Mouse (Mus musculus) heart, adult 9 months (tissue): Measurements from ENCODE around the gene Abhd16a.

ENCODE experiments used
- DNase-seq, 2 experiments: peaks; one replicate each; pipeline ENCODE4 v3.0.0; 2022; ENCODE audit warnings: low spot score in 2 of 2

Gene Abhd16a

DNA sequence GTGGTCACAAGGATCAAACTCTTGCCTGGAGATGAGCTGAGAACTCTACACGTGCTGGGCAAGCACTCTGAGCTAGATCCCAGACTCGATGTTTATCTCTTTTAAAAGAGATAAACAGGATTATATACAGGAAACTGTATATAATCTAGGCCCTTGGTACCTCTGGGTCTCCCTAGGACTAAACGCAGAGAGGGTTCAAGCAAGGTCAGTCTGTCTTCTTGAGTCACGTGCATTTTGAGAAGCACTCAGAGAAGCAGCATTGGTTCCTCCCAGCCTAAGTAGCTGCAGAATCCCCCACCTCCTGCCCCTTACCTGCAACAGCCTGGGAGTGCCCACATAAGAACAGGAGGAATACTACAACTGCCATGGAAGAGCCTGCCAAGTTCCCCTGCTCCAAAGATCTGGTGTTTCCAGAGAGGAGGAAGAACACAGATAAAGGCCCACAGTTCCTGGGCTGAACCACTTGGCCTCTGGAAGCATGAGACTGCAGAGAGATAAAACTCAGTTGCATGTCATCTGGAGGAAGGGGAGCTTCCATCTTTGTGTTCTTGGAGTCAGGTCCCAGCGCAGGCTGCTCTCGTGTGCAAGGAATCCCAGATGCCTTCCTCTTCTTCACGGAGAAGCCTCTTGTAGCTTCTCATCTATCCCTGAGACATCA is 3.7 kb upstream of the Abhd16a start, which contains the start of gene Ly6g6f:
TSS of gene Ly6g6f (minus strand) at position 403 of the 658 bp plus-strand sequence.
- no peak for DNase-seq

DNA sequence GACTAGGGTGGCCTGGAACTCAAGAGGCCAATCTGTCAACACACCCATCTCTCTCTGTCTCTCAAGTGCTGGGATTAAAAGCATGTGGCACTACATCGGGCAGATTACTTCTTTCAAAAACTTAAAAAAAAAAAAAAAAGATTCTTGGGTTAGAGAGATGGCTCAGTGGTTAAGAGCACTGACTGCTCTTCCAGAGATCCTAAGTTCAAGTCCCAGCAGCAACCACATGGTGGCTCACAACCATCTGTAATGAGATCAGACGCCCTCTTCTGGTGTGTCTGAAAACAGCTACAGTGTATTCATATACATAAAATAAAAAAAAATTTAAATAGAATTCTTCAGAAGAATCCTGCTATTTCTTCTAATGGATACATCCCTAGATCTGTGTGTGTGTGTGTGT is 912 bp upstream of the Abhd16a start:
- DNase-seq: no peak

DNA sequence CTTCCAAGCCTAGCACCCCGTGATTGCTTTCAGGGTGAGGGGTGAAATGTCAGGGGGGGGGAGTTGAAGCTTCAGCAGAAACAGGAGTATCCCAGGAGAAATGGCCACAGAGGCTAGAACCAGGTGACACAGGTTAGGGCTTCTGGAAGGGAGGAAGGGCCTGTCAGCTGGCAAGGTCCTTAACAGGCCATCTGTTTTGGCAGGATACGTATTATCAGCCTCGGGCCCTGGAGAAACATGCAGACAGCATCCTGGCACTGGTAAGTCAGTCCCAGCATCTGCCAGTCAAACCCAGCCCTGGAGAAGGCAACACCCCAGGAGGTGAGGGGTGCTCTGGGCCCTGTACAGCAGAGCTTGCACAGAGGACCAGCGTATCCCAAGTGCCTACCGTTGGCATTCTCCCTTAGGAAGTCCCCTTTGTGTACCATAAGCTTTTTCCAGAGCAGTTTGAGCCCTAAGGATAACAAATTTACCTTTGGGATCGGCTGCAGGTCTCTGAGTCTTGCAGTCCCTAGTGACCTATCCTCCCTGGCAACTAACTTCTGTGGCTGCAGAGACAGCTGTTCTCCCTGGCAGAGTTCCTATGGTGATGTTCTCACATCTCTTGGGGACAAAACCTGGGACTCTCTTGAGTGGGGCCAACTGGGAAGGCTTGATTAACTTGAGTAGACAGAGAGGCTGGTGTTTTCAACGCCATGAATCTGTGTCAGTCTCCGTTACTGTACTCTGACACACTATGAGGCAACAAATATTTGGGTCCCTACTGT is 1.3 kb downstream of the Abhd16a start:
- peak; percentile 29 to 36 for DNase-seq

DNA sequence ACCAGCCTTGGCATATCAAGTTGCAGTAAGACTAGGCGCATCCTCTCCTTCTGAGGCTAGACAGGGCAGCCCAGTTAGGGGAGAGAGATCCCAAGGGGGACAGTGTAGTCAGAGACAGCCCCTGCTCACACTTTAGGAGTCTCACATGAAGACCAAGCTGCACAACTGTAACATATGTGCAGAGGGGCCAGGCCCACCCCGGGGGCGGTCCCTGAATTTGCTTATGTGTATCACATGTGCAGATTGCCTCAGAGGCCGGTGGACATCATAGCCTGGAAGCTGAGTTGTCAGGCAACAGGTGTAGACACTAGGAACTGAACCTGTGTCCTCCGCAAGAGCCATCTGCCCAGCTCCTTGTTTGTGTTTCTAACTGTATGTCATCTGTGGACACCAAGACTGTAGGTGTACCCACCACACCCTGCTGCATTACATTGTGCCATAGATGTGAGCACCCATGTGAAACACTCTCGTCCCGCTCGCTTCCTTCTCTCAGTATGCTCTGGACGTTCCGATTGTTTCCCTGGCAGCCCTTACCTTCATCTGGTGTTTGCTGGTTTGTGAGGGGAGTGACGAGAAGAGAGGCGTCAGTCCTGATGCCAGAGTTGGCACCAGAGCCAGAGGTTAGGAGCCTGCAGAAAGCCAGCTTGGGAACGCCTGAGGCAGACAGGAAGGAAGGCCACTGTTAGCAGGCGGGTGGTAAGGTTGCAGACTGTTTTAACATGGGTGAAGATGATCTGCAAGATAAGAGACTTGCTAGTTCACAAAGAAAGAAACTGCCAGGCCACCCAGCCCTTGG is 3.5 kb downstream of the Abhd16a start:
- DNase-seq: no peak

DNA sequence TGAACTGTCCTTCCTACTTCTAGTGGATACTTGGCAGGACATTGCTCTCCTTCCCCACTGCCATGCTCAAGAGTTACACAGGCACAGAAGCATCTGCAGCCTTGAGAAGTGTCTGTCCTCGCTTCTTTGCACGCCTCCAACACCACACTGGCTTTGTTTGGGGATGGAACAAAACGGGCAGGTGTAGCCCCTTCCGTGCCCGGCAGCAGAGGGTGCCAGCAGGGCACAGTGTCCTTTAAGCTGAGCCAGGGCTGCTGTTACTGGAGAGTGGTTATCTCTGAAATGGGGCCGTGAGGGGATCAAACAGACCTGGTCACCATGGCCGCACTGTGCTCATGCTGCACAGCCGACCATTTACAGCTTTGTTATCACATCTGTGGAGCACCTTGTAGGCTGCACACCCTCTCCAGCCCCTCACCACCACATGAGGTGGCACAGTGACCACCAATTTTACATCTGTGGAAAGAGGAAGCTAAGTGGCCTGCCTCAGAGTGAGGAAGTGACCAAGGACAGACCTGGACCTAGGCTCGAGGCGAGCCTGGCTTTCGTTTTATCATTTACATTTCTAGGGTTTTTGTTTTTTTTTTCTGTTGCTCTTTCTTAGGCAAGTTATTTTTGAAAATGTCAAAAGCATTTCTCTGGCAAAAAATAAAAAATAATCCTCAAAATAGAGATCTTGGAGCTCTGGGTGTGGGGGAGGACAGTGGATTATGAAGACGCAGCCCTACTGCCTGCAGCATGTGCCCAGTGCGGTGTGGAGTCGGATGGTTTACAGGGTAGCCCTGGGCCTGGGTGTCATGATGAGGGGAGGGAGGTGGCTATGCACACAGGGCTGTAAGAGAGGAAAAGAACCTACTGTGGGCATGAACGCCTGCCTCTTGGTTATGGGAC is 5.7 kb downstream of the Abhd16a start:
- no peak for DNase-seq

DNA sequence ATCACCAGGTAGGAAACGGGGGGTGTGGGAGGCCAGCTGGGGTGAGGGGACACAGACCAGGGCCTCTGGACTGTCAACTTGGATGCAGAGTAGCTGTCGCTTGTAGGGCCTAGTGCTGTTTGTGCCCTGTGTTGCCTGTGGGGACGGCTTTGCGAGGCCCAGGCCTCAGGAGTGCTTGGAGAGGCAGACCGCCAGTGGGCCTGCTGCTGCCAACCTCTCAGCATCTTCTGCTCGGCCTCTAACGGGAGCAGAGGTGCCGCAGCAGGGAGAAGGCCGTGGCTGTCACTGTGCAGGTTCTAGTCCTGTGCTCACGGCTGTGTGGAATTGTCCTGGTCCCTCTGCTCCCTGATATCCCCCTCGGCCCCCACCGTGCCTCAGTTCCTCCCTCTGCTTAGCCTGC is 7.5 kb downstream of the Abhd16a start:
- no peak for DNase-seq

DNA sequence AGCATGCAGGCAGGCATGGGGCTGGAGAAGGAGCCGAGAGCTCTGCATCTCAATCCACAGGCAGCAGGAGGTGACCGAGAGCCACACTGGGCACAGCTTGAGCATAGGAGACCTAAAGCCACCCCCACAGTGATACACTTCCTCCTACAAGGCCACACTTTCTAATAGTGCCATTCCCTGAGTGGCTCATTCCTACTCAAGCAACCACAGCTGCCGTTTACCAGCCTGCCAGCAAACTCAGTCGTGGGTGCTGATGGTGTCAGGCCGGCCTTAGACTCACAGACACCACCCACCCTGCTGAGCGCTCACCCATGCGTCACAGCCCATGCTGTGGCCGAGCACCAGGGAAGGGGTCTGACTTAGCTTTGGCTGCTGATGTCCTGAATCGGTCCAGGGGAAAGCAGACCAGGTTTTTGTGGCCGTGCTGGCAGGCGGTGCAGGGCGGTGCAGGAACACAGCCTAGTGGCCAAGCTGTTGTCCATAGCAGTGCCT is 8.1 kb downstream of the Abhd16a start:
- no peak for DNase-seq

DNA sequence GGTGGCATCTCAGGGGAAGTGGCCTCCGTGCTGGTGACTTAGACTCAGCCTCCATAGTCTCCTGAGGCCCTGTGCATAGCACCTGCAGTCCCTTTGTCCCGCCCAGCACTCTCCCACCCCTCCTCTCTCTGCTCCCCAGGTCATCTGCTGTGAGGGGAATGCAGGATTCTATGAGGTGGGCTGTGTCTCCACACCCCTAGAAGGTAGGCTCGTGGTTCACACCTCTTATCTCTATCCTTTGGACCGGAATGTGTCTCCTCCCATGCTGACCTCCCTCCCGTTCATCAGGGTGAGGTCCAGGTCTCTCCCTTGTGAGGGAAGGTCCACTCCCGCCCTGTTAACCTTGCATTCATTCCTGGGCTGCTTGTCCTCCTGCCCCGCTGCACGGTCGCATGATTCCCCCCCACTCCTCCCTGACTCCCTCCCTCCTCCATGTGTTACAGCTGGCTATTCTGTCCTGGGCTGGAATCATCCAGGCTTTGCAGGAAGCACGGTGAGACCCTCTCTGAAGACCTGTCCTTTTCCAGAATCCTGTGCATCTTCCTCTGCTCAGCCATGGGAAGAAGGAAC is 11.2 kb downstream of the Abhd16a start:
- no peak for DNase-seq

DNA sequence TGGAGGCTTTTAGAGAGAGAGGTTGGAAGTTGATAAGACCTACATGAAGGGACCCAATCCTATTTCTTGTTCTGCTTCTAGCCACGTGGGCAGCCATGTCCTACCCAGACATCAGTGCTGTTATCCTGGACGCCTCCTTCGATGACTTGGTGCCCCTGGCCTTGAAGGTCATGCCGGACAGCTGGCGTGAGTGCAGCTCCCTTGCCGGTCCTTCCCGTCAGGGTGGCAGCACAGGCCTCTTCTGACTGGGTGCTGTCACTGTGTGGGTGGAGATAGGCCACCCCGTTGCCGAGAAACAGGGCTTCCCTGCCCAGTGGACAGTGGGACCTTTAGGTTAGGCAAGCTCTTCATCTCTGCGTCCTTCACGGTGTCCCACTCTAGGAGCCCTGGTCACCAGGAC is 12.1 kb downstream of the Abhd16a start:
- DNase-seq: no peak

DNA sequence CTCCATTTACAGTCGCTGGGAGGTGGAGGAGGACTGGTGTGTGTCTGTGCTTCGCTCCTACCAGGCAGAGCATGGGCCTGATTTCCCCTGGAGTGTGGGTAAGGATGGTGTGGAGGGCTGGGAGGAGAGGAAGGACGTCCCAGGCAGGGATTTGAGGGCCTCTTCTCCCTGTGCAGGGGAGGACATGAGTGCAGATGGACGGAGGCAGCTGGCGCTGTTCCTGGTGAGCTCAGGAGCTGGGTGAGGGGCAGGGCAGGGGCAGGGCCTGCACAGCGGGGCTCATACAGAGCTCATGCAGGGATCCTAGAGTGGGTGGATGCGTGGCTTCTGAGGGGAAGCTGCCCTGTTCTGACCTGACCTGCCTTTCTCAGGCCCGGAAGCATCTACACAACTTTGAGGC is 13.2 kb downstream of the Abhd16a start:
- no peak for DNase-seq

DNA sequence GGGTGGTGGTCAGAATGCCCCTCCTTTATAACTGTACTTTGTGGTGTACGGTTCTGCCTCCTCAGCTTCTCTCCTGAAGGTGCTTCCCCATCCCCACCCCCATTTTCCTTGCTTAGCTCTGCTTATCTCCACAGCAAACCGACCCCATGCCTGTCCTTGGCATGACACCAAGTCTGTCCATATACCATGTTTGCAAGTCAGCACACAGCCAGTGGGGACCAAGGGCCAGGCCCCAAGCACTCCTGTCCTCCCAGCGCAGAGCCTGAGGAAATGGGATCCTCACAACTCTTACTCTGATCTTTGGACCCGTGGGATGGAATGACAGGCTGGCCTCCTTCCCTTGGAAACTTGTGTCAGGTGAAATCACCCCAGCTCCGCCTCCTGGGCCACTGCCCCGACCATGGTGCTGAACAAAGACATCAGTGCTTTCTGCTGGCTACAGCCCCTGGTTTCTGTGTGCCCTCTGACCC is 14.2 kb downstream of the Abhd16a start:
- DNase-seq: no peak

DNA sequence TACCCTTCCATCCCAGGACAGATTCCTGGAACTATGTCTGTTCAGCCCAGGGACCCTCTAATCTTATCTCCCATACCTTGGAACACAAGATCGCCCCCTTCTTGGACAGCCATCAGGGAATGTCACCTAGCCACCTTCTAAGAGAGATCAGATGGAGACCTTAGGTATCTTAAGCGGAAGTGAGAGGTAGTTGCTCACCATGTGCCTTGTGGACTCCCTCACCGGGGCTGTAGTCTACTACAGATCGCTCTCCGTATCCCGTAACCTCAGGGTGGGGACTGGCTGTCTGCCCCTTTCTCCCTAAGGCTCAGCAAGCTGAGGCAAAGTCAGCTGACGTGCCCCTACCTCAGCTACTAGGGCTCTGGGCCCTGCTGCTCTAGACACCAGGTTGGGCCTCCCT is 15.0 kb downstream of the Abhd16a start:
- DNase-seq: no peak

DNA sequence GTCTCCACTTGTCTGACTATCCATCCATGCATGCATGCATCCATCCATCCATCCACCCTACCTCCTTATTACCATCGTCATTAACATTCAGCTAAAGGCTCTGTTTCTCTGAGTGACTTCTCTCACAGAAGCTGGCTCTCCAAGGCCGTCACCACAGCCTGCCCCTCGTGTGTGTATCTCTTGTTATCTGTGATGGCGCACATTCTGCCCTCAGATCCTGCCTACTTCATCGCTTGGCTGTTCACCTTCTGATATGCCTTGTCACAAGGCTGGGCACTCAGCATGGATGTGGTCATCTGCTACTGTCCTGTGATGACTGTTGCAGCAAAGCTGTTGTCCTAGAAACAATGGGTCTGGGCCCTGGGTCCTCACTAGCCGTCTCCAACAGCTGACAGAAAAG is 15.7 kb downstream of the Abhd16a start:
- no peak for DNase-seq

DNA sequence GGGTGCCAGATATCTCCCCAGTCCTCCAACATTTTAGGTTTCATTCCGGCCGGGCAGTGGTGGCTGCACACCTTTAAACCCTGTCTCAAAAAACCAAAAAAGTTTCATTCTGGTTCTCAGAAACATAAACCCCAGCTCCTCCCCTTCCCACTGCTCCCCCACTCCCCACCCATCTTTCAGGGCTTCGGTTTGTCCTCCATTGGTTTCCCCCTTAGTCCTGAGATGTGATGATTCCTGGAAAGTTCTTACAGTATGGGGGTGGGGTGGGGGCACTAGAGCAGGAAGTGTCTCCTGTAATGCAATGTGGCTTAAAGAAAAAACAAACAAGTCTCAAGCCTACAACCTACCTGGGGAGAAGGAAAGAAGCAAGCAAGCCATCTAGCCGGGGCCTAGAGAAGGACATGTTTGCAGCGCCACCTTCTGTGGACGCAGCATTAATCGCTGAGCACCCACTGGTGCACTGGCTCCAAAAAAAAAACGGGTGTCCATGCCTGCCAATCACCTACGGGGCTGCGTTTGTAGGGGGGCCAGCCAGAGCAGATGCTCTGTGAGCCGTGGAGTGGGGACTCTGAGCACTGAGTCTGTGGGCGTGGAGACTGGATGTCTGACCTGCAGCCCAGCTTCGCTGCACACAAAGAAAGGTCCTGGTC is 16.8 kb downstream of the Abhd16a start:
- DNase-seq: no peak

DNA sequence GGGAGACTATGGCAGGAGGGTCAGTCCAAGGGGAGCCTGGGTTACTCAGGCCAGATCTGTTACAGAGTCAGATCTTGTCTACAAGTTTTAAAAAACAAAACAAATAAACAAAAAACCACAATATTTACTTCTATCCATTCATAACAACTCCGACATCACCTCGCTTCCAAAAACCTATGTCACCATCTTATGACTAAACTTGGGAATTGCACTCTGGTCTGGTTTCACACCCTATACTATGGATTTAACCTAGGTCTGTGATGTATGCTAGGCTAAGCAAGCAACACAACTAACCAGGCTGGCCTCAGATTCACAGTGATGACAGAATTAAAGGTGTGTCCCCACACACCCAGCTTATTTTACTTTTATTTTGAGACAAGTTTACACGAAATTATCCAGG is 17.5 kb downstream of the Abhd16a start:
- DNase-seq: no peak

DNA sequence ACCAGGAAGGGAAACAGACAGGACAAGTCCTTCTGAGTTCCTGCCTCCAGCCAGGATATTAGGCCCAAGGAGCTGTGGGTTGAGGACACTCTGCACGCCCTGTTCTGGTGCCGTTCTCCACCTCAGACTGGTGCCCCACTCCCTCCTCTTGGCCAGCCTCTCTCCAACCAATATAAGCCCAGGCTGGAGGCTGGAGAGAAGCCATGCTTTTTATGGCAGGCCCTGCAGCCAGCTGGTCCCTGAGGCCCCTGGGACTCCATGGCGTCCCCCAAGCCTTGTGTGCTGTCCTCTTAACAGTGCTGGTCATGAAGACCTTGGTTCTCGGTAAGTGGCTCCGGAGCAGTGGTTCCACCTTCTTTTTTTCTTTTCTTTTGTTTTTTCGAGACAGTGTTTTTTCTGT is 19.0 kb downstream of the Abhd16a start, which contains the start of gene Ly6g5c:
TSS of gene Ly6g5c (plus strand) at position 183 of the 400 bp plus-strand sequence.
- no peak for DNase-seq

DNA sequence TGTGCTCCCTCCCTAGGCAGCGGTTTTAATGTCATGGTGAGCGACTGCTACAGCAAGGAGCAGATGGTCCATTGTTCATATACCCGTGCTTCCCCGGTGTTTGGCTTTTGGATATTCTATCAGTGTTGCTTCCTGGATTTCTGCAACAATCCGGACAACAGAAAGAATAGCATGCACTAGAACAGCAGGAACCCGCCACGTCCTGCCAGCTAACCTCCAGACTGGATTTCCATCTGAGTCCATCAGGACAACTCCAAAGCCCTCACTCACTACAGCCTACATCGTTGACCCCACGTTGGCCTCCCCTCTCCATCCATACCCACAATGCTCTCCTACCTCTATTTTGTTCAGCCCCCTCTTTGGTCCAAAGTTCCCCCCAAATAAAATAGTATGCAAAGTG is 22.7 kb downstream of the Abhd16a start:
- no peak for DNase-seq

DNA sequence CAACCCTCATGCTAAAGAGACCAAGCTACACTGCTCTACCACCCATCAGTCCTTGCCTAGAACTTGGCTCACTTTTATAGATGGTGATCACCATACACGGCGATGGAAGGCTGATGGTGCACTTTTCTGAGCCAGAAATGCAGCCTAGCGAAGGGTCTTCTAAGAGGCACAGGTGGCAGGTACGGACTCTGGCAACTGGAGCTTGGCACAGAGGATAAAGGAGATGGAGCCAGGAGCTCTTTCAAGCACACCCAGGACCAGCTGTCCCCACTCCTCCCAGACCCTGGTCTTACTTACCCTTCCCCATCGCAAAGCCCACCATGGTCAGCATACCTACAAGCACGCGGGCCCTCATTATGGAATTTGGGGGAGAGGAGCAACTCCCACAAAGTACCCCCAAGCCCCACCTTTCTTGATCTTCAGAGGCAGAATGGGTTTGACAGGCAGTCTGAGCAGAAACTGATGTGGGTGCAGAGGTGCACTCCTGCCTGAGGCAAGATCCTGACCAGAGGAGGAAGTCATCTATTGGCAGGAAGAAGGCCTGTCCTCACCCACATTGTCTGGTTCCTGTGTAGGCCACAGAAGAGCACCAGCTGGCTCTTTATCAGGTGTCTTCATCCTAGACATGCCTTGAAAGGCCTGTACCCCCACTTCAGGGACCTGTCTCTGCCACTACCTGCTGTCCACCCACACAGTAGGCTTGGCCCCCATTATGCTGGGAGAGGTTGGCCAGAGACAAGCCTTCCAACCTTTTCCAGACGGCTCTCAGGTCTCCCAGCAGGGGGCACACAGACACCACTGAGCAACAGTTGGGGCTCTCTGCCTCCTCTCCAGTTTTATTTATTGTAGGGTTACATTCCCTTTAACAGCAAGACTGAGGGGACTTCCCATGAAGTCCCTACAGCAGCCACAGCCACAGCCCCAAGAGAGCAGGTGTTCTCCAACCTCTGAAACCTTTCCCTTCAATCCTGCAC is 26.3 kb downstream of the Abhd16a start, which contains the start of gene Ly6g5b:
TSS of gene Ly6g5b (minus strand) at position 383 of the 974 bp plus-strand sequence.
- DNase-seq: no peak

DNA sequence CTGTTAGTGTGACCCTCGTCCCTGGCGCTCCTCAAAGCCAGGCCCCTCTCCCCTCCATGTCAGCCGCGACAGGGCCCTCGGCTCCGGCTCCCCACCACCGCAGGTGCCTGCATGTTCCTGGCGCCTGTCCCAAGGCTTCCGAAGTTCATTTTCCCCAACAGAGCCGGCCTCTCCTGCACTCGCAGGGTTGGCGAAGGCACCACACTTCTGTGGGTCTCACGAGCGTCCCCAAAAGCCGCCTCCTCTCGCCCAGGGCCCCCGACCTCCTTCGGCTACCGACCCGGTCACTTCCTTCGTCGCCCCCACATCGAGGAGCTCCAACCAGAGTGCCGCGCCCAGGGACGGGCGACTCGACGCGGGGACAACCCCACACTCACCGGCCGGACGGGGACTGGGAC is 31.7 kb downstream of the Abhd16a start:
- DNase-seq: no peak
